Mouse (Mus musculus) C2C12 (cell line): ENCODE results near the gene Trp53i13. TPM values are rescaled to one million over a fixed set of nuclear protein-coding genes. Genes with fewer than 3 reads are reported as not detected.

Experiments used
- H3K27me3 ChIP-seq: one replicate; pipeline ENCODE4 v1.6.1; 2011; ENCODE audit not compliant: control insufficient read depth, insufficient read depth, insufficient read length
- H3K36me3 ChIP-seq: one replicate; pipeline ENCODE4 v1.6.1; 2011; ENCODE audit not compliant: control insufficient read depth, insufficient read depth
- H3K4me3 ChIP-seq: one replicate; pipeline ENCODE4 v1.5.1; 2011; ENCODE audit warnings: mild to moderate bottlenecking, control low read depth; ENCODE audit not compliant: poor library complexity, insufficient read depth, severe bottlenecking
- H3K79me2 ChIP-seq: one replicate; pipeline ENCODE4 v1.6.1; 2011; ENCODE audit not compliant: control insufficient read depth, insufficient read depth
- H3K79me3 ChIP-seq: one replicate; pipeline ENCODE4 v1.6.1; 2011; ENCODE audit warnings: low read depth, control low read depth
- H3ac ChIP-seq: one replicate; pipeline ENCODE3; 2011; ENCODE audit warnings: low read depth; ENCODE audit not compliant: control insufficient read depth, insufficient read length
- CEBPB ChIP-seq: IDR thresholded peaks from one replicate; pipeline ENCODE4 v1.6.1; 2011; ENCODE audit warnings: low read depth, mild to moderate bottlenecking, control low read depth, moderate library complexity
- CTCF ChIP-seq: IDR thresholded peaks from one replicate; pipeline ENCODE4 v1.5.1; 2011; ENCODE audit not compliant: control insufficient read depth, insufficient read depth, insufficient read length
- FOSL1 ChIP-seq: IDR thresholded peaks from one replicate; pipeline ENCODE4 v1.8.0; 2011; ENCODE audit warnings: mild to moderate bottlenecking, low read length; ENCODE audit not compliant: poor library complexity, insufficient read depth, severe bottlenecking
- MAX ChIP-seq: IDR thresholded peaks from one replicate; pipeline ENCODE4 v1.6.1; 2011; ENCODE audit warnings: mild to moderate bottlenecking, control low read depth
- MYOD1 ChIP-seq: IDR thresholded peaks from one replicate; pipeline ENCODE4 v1.6.1; 2011; ENCODE audit warnings: low read depth; ENCODE audit not compliant: control insufficient read depth, insufficient read length
- MYOG ChIP-seq: IDR thresholded peaks from one replicate; pipeline ENCODE4 v1.6.1; 2011; ENCODE audit not compliant: control insufficient read depth, insufficient read length; ENCODE audit errors: extremely low read depth
- USF1 ChIP-seq: IDR thresholded peaks from one replicate; pipeline ENCODE4 v1.6.1; 2011; ENCODE audit warnings: low read depth, mild to moderate bottlenecking, control low read depth, moderate library complexity
- polyA plus RNA-seq: library from polyadenylated mRNA; unstranded; fragments of >200 nt; fragmentation: generic; extraction: Trizol; gene quantifications from one replicate; pipeline ENCODE4 v1.2.1, GENCODE M21; 2012; ENCODE audit warnings: missing spikeins

Gene Trp53i13
- polyA plus RNA-seq, 1 experiment = 18.2 TPM

- Histone ChIP-seq H3ac (no peak overlapping the region), H3K36me3 (peaks cover 87% of the 10 kb centered on the region), H3K79me2 (peaks cover 33% of the 10 kb centered on the region), H3K79me3 (peaks cover 17% of the 10 kb centered on the region), H3K4me3 (no peak overlapping the region), H3K27me3 (no peaks in the 10 kb centered on the region)
- TF ChIP-seq USF1 (no peak), FOSL1 (no peak), MAX (no peak), MYOD1 (no peak), MYOG (no peak), CEBPB (no peak), CTCF (no peak)
Measured at GRCm38 (mm10) chr11:77503511-77503910, 12.3 kb downstream of the Trp53i13 start.

DNA sequence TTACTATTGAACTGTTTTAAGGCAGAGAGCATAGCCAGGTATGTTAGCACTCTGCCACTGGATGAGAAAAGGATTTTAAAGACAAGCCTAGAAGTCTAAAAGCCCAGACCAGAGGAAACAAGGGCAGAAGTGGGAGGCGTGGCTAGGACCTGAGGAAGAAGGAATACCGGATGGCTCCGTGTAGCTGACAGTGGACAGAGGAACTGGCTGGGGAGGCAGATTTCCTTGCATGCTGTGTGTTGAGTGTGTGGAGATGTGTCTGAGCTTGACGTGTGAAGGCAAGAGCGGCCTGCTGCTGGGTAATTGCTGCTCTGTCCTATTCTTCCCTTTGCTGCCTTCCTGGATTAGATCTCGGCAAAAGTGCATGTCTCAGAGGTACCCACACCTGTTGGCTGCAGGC is 13.3 kb downstream of the Trp53i13 start:
- H3K79me2 ChIP-seq = peaks cover 44% of the 10 kb centered on the region
- H3K27me3 ChIP-seq = no peaks in the 10 kb centered on the region
- H3ac ChIP-seq = no peak overlapping the region
- H3K79me3 ChIP-seq = peaks cover 26% of the 10 kb centered on the region
- TF ChIP-seq CEBPB (no peak), MAX (no peak), MYOG (no peak), CTCF (no peak), MYOD1 (no peak), USF1 (no peak), FOSL1 (no peak)
- H3K4me3 ChIP-seq = no peak overlapping the region
- peaks cover 81% of the 10 kb centered on the region for H3K36me3 ChIP-seq

- Histone ChIP-seq H3ac (no peak overlapping the region), H3K27me3 (no peaks in the 10 kb centered on the region), H3K4me3 (no peak overlapping the region), H3K79me2 (peaks cover 49% of the 10 kb centered on the region), H3K36me3 (peaks cover 79% of the 10 kb centered on the region), H3K79me3 (peaks cover 30% of the 10 kb centered on the region)
- TF ChIP-seq FOSL1 (no peak), MAX (no peak), MYOD1 (no peak), MYOG (no peak), CTCF (no peak), CEBPB (no peak), USF1 (no peak)
Measured at GRCm38 (mm10) chr11:77501971-77502370, 13.8 kb downstream of the Trp53i13 start.

DNA sequence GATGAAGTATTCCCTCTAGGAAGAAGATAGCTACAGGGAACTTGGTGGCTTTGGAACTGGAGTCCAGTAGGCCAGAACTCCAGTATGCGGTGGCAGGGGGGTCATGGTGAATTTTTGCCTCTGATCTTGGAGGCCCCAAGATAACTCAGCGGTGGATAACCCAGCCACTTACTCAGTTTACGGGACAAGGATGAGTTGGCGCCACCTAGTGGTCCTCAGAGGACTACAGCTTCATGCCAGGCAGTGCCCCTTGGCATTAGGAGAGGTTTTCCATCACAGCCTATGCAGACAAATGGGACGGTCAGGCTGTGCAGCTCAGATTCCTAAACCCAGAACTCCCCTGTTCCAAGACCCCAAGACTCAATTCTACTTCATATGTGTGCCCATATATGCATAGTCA is 14.4 kb downstream of the Trp53i13 start:
- Histone ChIP-seq H3K4me3 (no peak overlapping the region), H3ac (no peak overlapping the region), H3K27me3 (no peaks in the 10 kb centered on the region), H3K79me3 (peaks cover 33% of the 10 kb centered on the region), H3K36me3 (peaks cover 75% of the 10 kb centered on the region), H3K79me2 (peaks cover 54% of the 10 kb centered on the region)
- TF ChIP-seq USF1 (no peak), MAX (no peak), CEBPB (no peak), MYOG (no peak), MYOD1 (no peak), FOSL1 (no peak), CTCF (peak; percentile 91)

GRCm38 (mm10) chr11:77500361-77501325 is 15.1 kb downstream of the Trp53i13 start:
- Histone ChIP-seq H3K36me3 (peaks cover 76% of the 10 kb centered on the region), H3K79me2 (peaks cover 62% of the 10 kb centered on the region), H3K27me3 (no peaks in the 10 kb centered on the region), H3K79me3 (peaks cover 41% of the 10 kb centered on the region), H3ac (no peak overlapping the region), H3K4me3 (no peak overlapping the region)
- TF ChIP-seq MYOG = no peak
- TF ChIP-seq MYOD1 = no peak
- no peak for TF ChIP-seq CTCF
